Mouse (Mus musculus): ENCODE results near the gene Vmn1r4. TPM values are rescaled to one million over a fixed set of nuclear protein-coding genes. Genes with fewer than 3 reads are reported as not detected.

Gene Vmn1r4
- polyA plus RNA-seq (2012; rRNA removed), result 0.10 and 0.17 TPM in 2 replicates

GRCm38 (mm10) chr6:56923726-56924707 is at the start of gene Vmn1r4, which contains the start of gene Nt5c3:
Gene Vmn1r4 (plus strand): TSS chr6:56924015.
Gene Nt5c3 (minus strand): TSS chr6:56923932.

GRCm38 (mm10) chr6:56969973-56970372 is 46.2 kb downstream of the Vmn1r4 start, which contains the start of gene Vmn1r5:
Gene Vmn1r5 (plus strand): TSS chr6:56970273.

GRCm38 (mm10) chr6:56996943-56997342 is 73.1 kb downstream of the Vmn1r4 start, which contains the start of gene Vmn1r6:
Gene Vmn1r6 (plus strand): TSS chr6:56997243.

Other genes starting within 250 kb of the Vmn1r4 start
- gene Lsm5, start 219.3 kb upstream of the Vmn1r4 start, polyA plus RNA-seq (2012; rRNA removed), result 28.1 and 28.3 TPM in 2 replicates
- 3.1 TPM in 2 replicates for gene Avl9, start 209.1 kb upstream of the Vmn1r4 start, polyA plus RNA-seq (2012; rRNA removed)
- gene Kbtbd2, start 126.2 kb upstream of the Vmn1r4 start, polyA plus RNA-seq (2012; rRNA removed), result 10.1 and 10.6 TPM in 2 replicates
- 16.9 and 18.8 TPM in 2 replicates for gene Fkbp9, start 92.0 kb upstream of the Vmn1r4 start, polyA plus RNA-seq (2012; rRNA removed)
- 57.8 and 59.1 TPM in 2 replicates for gene Nt5c3, start 83 bp upstream of the Vmn1r4 start, polyA plus RNA-seq (2012; rRNA removed)
- not detected in 2 replicates for gene Vmn1r5, start 46.3 kb downstream of the Vmn1r4 start, polyA plus RNA-seq (2012; rRNA removed)
- not detected in 2 replicates for gene Vmn1r6, start 73.2 kb downstream of the Vmn1r4 start, polyA plus RNA-seq (2012; rRNA removed)
- gene Vmn1r7, start 101.3 kb downstream of the Vmn1r4 start, polyA plus RNA-seq (2012; rRNA removed), result not detected in 2 replicates
- gene Vmn1r8, start 108.3 kb downstream of the Vmn1r4 start, polyA plus RNA-seq (2012; rRNA removed), result not detected in 2 replicates
- under 0.01 TPM in 1 of 2 replicates, not detected in the other for gene Vmn1r9, start 142.8 kb downstream of the Vmn1r4 start, polyA plus RNA-seq (2012; rRNA removed)
- gene Vmn1r10, start 185.4 kb downstream of the Vmn1r4 start, polyA plus RNA-seq (2012; rRNA removed), result not detected in 2 replicates
- not detected in 2 replicates for gene Vmn1r11, start 209.4 kb downstream of the Vmn1r4 start, polyA plus RNA-seq (2012; rRNA removed)
- not detected in 2 replicates for gene Vmn1r12, start 232.9 kb downstream of the Vmn1r4 start, polyA plus RNA-seq (2012; rRNA removed)